Mouse (Mus musculus): Measurements from ENCODE around the gene Foxj3. TPM values are rescaled to one million over a fixed set of nuclear protein-coding genes. Genes with fewer than 3 reads are reported as not detected.
A peak's percentile ranks its signal among the peaks of the same experiment; 100 is the strongest.

Foxj3 gene
- polyA plus RNA-seq, 1 experiment from 2014 or later = 21.5 TPM

DNA sequence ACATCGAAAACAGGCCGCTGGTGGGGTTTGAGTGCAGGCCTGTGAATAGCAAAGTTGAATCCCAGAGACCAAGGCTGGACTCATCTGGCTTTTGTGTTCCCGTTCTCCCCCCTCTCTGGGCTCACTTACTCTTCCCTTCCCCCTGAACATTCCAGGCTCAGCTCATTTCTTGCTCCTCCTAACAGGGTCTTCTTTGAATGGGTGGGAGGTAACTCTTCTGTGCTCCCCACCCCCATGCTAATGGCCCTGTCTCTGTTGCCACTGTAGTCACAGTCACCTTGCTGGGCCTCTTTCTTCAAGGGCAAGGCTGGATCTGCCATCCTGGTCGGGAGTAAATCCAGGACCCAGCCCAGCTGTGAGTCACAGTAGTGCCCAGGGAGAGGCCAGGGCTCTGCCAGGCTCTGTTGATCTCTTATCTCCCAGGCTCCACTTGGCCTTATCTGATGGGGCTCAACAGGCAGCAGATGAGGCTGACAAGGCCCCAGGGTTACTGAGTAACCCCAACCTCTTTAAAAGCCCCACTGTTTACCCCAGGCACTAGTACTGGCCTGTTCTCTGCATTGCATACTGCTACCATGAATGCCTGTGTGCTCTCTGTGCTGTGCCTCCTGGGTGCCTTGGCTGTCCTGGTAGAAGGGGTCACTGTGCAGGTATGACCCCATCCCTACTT lies 100.5 kb downstream of the Foxj3 start, which contains the start of gene Guca2a:
Gene Guca2a (plus strand): TSS at position 529 of the 670 bp plus-strand sequence.
- H3K36me3 ChIP-seq (ENCODE audit: control insufficient read depth, insufficient read depth) = no peaks in the 10 kb centered on the region
- no peak within 1 kb of the TSS for H3K4me3 ChIP-seq (ENCODE audit: low read length)
- no peak for ATAC-seq (replicated peaks; ENCODE audit: extremely low read depth, insufficient read depth, low FRiP score)
- no peaks in the 10 kb centered on the region for H3K27me3 ChIP-seq (ENCODE audit: control insufficient read depth, insufficient read depth, low read length)
- H3K9me3 ChIP-seq (replicated peaks; ENCODE audit: control insufficient read depth, low read length) = no peaks in the 10 kb centered on the region
- no peak within 1 kb of the TSS for H3K27ac ChIP-seq (ENCODE audit: low read length)
- 0 out of 2 replicates have a peak within 1 kb of the TSS, but pooled peaks have one; percentile 13 for H3K9ac ChIP-seq (ENCODE audit: low read length)
- 57% methylated on average over 4 of the region's 4 CpGs for WGBS
- no peak within 1 kb of the TSS for H3K4me2 ChIP-seq (ENCODE audit: low read depth, low read length)
- peaks cover 43% of the 10 kb centered on the region for H3K4me1 ChIP-seq (ENCODE audit: control insufficient read depth, insufficient read depth, low read length)

DNA sequence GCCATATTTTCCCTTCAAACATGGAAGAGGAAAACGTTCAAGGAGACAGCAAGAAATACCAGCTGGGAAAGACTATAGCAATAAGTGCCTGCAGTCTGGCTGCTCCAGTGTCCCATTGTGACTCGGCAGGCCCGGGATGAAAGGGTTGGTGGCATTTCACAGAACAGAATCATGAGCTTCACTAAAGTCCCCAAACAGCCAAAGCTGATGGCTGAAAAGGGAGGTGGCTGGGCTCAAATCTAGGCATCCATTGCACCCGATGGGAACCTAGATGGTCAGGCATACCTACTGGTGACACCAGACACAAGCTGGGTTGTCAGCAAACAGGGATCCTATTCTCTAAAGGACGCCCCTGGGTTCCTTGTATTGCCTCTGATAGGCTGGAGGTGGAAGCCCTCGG lies 101.1 kb downstream of the Foxj3 start:
- no peak for ATAC-seq (replicated peaks; ENCODE audit: extremely low read depth, insufficient read depth, low FRiP score)
- peaks cover 36% of the 10 kb centered on the region for H3K4me1 ChIP-seq (ENCODE audit: control insufficient read depth, insufficient read depth, low read length)

DNA sequence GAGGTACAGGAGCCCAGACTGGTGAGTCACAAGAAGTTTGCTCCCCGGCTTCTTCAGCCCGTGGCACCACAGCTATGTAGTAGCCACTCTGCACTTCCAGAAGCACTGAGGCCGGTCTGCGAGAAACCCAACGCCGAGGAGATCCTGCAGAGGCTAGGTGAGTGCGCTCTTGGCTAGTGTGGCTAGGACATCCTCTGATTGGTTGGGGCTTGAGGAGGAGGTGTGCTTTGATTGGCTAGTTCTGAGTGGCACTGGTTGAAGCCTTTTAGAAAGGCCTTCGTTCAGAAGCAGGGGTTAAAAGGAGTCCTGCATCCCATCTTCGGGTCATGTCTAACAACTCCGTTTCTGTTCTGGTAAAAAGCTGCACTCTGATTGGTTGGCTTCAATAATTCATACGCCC lies 101.9 kb downstream of the Foxj3 start:
- Histone ChIP-seq H3K36me3 (ENCODE audit: control insufficient read depth, insufficient read depth) (no peaks in the 10 kb centered on the region), H3K4me2 (ENCODE audit: low read depth, low read length) (no peak overlapping the region), H3K4me3 (ENCODE audit: low read length) (no peak overlapping the region), H3K4me1 (ENCODE audit: control insufficient read depth, insufficient read depth, low read length) (peaks cover 29% of the 10 kb centered on the region), H3K27me3 (ENCODE audit: control insufficient read depth, insufficient read depth, low read length) (no peaks in the 10 kb centered on the region), H3K27ac (ENCODE audit: low read length) (no peak overlapping the region), H3K9me3 (replicated peaks; ENCODE audit: control insufficient read depth, low read length) (peaks cover 4% of the 10 kb centered on the region; the same call in 1 of the 2 replicates), H3K9ac (ENCODE audit: low read length) (no peak overlapping the region)
- ATAC-seq (replicated peaks; ENCODE audit: extremely low read depth, insufficient read depth, low FRiP score) = no peak
- WGBS = 67% methylated on average over 11 of the region's 11 CpGs

More for the DNA sequence above, 101.1 kb downstream of the Foxj3 start:
- Histone ChIP-seq H3K9me3 (replicated peaks; ENCODE audit: control insufficient read depth, low read length) (peaks cover 4% of the 10 kb centered on the region; the same call in 1 of the 2 replicates), H3K36me3 (ENCODE audit: control insufficient read depth, insufficient read depth) (no peaks in the 10 kb centered on the region), H3K4me3 (ENCODE audit: low read length) (no peak overlapping the region), H3K9ac (ENCODE audit: low read length) (no peak overlapping the region), H3K27ac (ENCODE audit: low read length) (no peak overlapping the region), H3K4me2 (ENCODE audit: low read depth, low read length) (no peak overlapping the region), H3K27me3 (ENCODE audit: control insufficient read depth, insufficient read depth, low read length) (no peaks in the 10 kb centered on the region)
- whole genome bisulfite sequencing = 84% methylated on average over 6 of the region's 6 CpGs

DNA sequence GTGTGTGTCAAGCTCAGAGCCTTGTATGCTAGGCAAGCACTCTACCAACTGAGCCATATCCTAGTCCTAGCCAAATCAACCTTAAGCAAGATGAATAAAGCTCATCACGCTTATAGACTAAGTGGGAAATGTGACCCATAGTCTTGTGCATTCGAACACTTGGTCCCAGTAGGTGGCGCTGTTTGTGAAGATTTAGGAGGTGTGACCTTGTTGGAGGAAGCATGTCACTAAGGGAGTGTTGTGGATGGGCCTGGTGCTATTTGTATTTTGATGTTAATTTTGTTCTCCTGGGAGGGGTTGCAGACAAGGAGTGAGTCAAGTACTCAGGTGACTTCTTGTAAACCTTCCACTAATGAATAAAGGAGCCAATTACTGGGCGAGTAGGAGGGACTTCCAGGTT lies 105.9 kb downstream of the Foxj3 start:
- 85% methylated on average over 4 of the region's 4 CpGs for WGBS

DNA sequence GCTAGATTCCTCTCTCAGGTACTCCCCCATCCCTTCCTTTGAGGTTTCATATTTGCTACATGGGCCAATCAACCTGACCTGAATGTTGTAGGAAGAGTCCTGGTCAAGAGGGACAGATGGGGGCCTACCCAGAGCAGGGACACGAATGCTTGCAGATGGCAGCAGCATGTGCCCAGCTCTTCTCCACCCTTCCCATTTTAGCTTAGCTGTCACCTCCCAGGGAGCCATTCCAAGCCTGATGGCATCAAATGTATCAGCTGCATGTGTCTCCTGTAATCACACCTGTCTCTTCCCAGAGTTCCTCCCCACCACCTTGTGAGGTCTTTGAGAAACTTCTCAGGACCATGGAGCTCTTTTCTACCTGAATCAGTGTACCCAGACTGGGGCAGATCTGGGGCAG lies 120.2 kb downstream of the Foxj3 start:
- no peak for ATAC-seq (replicated peaks; ENCODE audit: extremely low read depth, insufficient read depth, low FRiP score)
- Histone ChIP-seq H3K9ac (ENCODE audit: low read length) (no peak overlapping the region), H3K27me3 (ENCODE audit: control insufficient read depth, insufficient read depth, low read length) (no peaks in the 10 kb centered on the region), H3K4me2 (ENCODE audit: low read depth, low read length) (no peak overlapping the region), H3K9me3 (replicated peaks; ENCODE audit: control insufficient read depth, low read length) (peaks cover 11% of the 10 kb centered on the region), H3K36me3 (ENCODE audit: control insufficient read depth, insufficient read depth) (no peaks in the 10 kb centered on the region), H3K4me1 (ENCODE audit: control insufficient read depth, insufficient read depth, low read length) (peaks cover 8% of the 10 kb centered on the region), H3K4me3 (ENCODE audit: low read length) (no peak overlapping the region), H3K27ac (ENCODE audit: low read length) (no peak overlapping the region)
- 92% methylated on average over 1 of the region's 1 CpGs for WGBS

More for the DNA sequence above, 105.9 kb downstream of the Foxj3 start:
- peaks cover 4% of the 10 kb centered on the region; the same call in 1 of the 2 replicates for H3K9me3 ChIP-seq (replicated peaks; ENCODE audit: control insufficient read depth, low read length)
- no peak overlapping the region for H3K4me3 ChIP-seq (ENCODE audit: low read length)
- H3K27me3 ChIP-seq (ENCODE audit: control insufficient read depth, insufficient read depth, low read length) = no peaks in the 10 kb centered on the region
- no peak overlapping the region for H3K9ac ChIP-seq (ENCODE audit: low read length)
- no peak for ATAC-seq (replicated peaks; ENCODE audit: extremely low read depth, insufficient read depth, low FRiP score)
- no peaks in the 10 kb centered on the region for H3K36me3 ChIP-seq (ENCODE audit: control insufficient read depth, insufficient read depth)
- H3K4me1 ChIP-seq (ENCODE audit: control insufficient read depth, insufficient read depth, low read length) = no peaks in the 10 kb centered on the region
- no peak overlapping the region for H3K27ac ChIP-seq (ENCODE audit: low read length)
- H3K4me2 ChIP-seq (ENCODE audit: low read depth, low read length) = no peak overlapping the region

DNA sequence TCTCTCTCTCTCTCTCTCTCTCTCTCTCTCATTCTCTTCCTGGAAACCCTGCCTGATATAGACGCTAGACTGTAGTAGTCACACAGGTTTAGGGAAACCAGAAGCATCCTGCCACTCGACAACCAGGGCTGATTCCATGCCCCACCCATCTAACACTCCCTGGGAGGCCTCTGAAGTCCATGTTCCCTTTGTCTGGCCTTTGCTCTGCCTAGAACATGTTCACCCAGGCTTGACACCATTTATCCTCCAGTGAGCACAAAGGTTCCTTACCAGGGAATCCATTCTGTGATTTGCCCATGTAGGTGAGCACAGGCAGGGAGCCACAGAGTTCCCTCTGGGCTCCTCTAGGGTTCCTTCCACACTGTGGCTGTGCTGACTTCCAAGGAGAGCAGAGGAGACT lies 121.4 kb downstream of the Foxj3 start:
- no peak overlapping the region for H3K4me2 ChIP-seq (ENCODE audit: low read depth, low read length)
- H3K9me3 ChIP-seq (replicated peaks; ENCODE audit: control insufficient read depth, low read length) = peaks cover 7% of the 10 kb centered on the region; the same call in 1 of the 2 replicates
- no peaks in the 10 kb centered on the region for H3K27me3 ChIP-seq (ENCODE audit: control insufficient read depth, insufficient read depth, low read length)
- 43% methylated on average over 2 of the region's 2 CpGs for WGBS
- no peak overlapping the region for H3K9ac ChIP-seq (ENCODE audit: low read length)
- no peak overlapping the region for H3K27ac ChIP-seq (ENCODE audit: low read length)
- H3K36me3 ChIP-seq (ENCODE audit: control insufficient read depth, insufficient read depth) = no peaks in the 10 kb centered on the region
- peaks cover 17% of the 10 kb centered on the region for H3K4me1 ChIP-seq (ENCODE audit: control insufficient read depth, insufficient read depth, low read length)
- H3K4me3 ChIP-seq (ENCODE audit: low read length) = no peak overlapping the region
- no peak for ATAC-seq (replicated peaks; ENCODE audit: extremely low read depth, insufficient read depth, low FRiP score)

DNA sequence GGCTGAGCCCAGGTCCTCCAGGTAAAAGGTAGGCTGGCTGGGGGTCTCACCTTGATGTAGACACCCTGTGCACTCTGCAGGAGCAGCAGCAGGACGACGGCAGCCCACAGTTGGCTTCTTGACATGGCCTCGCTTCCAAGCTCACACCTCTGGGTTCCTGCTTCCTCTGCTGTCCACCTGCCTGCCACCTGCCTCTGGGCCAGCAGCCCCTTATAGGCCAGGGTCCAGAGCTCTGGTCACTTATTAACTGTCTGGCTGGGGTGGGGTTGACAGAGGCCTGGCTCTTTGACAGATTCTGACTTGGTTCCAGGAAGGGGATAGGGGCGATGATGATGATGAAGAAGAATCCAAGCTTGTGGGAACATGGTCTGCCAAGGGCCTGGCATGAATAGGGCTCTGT lies 121.9 kb downstream of the Foxj3 start, which contains the start of gene Guca2b:
Gene Guca2b (minus strand): TSS at position 224 of the 400 bp plus-strand sequence.
- H3K27me3 ChIP-seq (ENCODE audit: control insufficient read depth, insufficient read depth, low read length) = no peaks in the 10 kb centered on the region
- peaks cover 17% of the 10 kb centered on the region for H3K4me1 ChIP-seq (ENCODE audit: control insufficient read depth, insufficient read depth, low read length)
- ATAC-seq (replicated peaks; ENCODE audit: extremely low read depth, insufficient read depth, low FRiP score) = no peak
- peaks cover 3% of the 10 kb centered on the region; the same call in 1 of the 2 replicates for H3K9me3 ChIP-seq (replicated peaks; ENCODE audit: control insufficient read depth, low read length)
- H3K4me2 ChIP-seq (ENCODE audit: low read depth, low read length) = no peak within 1 kb of the TSS
- no peaks in the 10 kb centered on the region for H3K36me3 ChIP-seq (ENCODE audit: control insufficient read depth, insufficient read depth)
- no peak within 1 kb of the TSS for H3K27ac ChIP-seq (ENCODE audit: low read length)
- 78% methylated on average over 4 of the region's 4 CpGs for WGBS
- no peak within 1 kb of the TSS for H3K4me3 ChIP-seq (ENCODE audit: low read length)
- H3K9ac ChIP-seq (ENCODE audit: low read length) = no peak within 1 kb of the TSS

DNA sequence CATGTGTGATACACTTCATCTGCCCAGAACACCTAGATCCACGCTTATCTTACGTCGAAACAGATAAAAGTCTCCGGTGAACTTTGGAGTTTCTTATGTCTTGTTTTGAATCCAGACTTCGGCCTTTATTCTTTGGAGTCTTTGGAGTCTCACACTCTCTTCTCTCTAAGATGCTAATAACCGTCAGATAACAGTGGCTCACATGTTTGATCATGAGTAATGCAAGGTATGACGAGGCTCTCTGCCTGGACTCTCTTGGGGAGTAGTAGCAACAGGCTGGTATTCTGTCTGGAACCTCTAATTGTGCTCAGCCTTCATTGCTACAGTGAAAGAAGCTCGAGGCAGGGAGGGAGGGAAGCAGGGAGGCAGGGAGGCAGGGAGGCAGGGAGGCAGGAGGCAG lies 123.2 kb downstream of the Foxj3 start:
- Histone ChIP-seq H3K27ac (ENCODE audit: low read length) (no peak overlapping the region), H3K36me3 (ENCODE audit: control insufficient read depth, insufficient read depth) (no peaks in the 10 kb centered on the region), H3K27me3 (ENCODE audit: control insufficient read depth, insufficient read depth, low read length) (no peaks in the 10 kb centered on the region), H3K4me2 (ENCODE audit: low read depth, low read length) (no peak overlapping the region), H3K9me3 (replicated peaks; ENCODE audit: control insufficient read depth, low read length) (no peaks in the 10 kb centered on the region), H3K4me3 (ENCODE audit: low read length) (no peak overlapping the region), H3K9ac (ENCODE audit: low read length) (no peak overlapping the region), H3K4me1 (ENCODE audit: control insufficient read depth, insufficient read depth, low read length) (peaks cover 20% of the 10 kb centered on the region)
- ATAC-seq (replicated peaks; ENCODE audit: extremely low read depth, insufficient read depth, low FRiP score) = no peak
- 73% methylated on average over 8 of the region's 8 CpGs for WGBS

DNA sequence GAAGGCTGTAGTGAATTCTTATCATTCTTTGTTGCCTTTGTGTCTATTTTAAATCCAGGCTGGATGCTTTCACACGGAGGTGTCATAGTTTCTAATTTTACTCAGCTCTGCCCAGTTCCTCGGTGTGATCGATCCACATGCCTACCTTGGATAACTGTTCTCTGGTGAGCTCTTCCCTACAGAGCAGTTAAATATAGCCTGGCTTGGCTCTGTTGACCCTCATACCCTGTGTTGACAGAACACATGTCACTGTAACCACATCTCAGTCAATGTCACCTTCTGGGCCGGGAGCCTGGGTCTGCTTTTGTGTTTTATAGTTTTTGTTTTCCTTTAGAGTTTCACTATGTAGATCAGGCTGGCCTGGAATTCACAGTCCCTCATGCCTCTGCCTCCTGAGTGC lies 125.3 kb downstream of the Foxj3 start:
- ATAC-seq (replicated peaks; ENCODE audit: extremely low read depth, insufficient read depth, low FRiP score) = peak; percentile 92
- no peaks in the 10 kb centered on the region for H3K36me3 ChIP-seq (ENCODE audit: control insufficient read depth, insufficient read depth)
- H3K9ac ChIP-seq (ENCODE audit: low read length) = peak overlapping the region; percentile 10; the same call in 1 of the 2 replicates
- no peak overlapping the region for H3K4me2 ChIP-seq (ENCODE audit: low read depth, low read length)
- 21% methylated on average over 4 of the region's 4 CpGs for WGBS
- H3K27me3 ChIP-seq (ENCODE audit: control insufficient read depth, insufficient read depth, low read length) = no peaks in the 10 kb centered on the region
- H3K9me3 ChIP-seq (replicated peaks; ENCODE audit: control insufficient read depth, low read length) = no peaks in the 10 kb centered on the region
- H3K4me1 ChIP-seq (ENCODE audit: control insufficient read depth, insufficient read depth, low read length) = peaks cover 28% of the 10 kb centered on the region
- peak overlapping the region; percentile 91 for H3K27ac ChIP-seq (ENCODE audit: low read length)
- H3K4me3 ChIP-seq (ENCODE audit: low read length) = no peak overlapping the region
